Mouse (Mus musculus) thymus, postnatal 36 days (tissue): ENCODE data around the gene Satb2.
"Not testable (repeated sequence)": the region's sequence is repeated elsewhere in the genome, so short reads cannot be mapped to it uniquely, and the experiment has no call there.

Source experiments
- DNase-seq, 2 experiments: peaks; one replicate each; pipeline ENCODE4 v3.0.0; 2022; ENCODE audit warnings: mixed read lengths in 2 of 2

The Satb2 gene

DNA sequence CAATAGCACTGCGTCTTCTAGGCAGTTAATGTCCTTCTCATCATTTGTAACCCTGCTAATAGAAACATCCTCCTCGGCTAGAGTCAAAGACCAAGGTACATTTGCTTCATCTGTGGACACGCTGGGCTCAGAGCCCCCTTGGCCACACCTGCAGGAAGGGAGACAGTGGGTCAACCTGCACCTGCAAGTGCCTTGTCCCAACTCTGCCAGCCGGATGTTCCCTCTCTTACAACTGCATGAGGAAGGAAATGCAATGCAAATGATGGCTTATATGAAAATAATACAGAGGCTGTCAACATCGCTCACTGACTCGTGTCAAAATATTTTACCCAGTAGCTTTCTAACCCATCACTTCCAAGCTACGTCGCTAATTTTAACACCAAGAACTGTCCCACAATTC, 145.7 kb downstream of the Satb2 start:
- DNase-seq: no peak

DNA sequence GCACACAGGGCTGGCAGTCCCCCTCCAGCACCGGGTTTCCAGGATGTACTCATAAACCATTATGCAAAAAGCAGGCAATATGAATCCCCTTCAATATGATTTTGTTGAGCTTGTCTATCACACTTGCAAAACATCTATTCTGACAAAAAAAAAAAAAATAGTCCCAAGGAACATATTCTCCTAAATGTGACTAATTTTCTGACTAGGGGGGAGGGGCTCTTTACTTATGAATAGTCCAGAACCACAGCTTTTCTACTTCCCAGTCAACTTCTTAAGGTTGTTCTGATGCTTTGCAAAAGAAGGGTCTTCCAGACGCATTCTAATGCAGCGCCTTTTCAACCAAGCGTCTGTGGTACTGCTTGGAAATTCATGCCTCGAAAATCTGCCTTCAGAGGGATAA, 155.7 kb downstream of the Satb2 start:
- no peak for DNase-seq

DNA sequence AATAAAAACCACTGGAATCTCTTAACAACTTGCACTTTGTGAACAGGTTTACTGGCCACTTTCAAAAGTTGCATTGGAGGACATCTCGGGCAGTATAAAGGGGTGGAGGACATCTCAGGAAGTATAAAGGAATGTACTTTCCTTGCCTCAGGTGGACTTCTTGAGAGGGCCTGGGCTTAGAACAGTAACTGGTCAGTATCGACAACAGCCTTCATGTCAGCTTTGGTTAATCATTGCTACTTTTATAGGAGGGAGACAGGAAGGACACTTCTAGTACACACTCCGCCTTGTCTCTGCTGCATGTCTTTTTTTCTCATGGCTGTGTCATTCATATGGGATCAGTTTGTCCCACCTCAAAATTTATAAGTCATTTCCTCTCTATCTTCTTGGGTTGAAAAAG, 156.4 kb downstream of the Satb2 start:
- DNase-seq: no peak

DNA sequence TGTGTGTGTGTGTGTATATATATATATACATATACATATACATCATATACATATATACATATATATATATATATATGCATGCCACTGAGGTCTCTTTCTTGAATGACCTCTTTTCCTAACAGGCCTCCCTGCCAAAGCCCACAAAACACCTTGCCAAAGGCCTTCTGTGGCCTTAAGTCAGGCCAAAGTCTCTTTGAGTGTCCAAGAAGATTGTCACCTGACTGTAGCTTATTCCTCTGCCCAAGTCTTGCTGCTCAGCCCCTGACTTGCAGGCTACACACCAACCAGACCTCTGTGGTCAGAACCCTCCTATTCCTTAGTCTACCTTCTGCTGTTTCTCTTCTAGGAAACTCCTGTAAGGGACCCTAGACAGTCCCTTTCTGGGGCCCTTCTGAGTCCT, 164.9 kb downstream of the Satb2 start:
- DNase-seq: no peak

DNA sequence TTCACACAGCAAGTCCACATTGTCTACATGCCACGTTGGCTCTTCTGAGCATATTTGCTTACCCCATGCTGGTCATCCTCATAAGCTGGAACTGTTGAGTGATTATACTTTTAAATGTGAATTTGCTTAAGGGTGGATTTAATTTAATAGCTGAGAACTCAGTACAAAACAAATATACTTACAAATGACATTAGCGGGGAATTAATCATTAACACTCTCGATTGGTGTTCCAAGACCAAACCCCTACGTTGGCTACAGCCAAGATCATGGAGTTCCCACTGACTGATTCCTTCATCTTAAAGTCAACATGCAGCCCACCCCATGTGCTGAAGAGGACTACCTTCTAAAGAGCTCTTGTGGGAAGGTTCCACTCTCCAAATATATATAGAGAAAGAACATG, 165.5 kb downstream of the Satb2 start:
- no peak for DNase-seq

DNA sequence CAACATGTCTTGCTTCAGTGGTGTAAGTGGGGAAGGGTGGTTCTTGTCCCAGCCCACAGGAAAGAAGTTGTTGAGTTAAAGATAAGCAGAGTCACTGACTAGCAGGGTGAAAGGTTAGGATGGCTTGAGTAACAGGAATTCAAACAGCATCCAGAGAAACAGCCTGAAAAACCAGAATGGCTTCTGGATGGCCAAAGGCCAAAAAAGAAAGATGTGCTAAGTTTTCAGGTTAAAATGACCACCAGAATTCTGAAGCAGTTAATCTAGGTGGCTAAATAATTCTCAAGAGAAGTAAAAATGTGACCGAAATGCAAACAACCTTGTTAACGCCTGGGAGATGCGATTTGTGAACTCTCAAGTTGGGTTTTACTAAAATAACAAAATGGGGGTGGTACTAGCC, 167.0 kb downstream of the Satb2 start:
- no peak for DNase-seq

DNA sequence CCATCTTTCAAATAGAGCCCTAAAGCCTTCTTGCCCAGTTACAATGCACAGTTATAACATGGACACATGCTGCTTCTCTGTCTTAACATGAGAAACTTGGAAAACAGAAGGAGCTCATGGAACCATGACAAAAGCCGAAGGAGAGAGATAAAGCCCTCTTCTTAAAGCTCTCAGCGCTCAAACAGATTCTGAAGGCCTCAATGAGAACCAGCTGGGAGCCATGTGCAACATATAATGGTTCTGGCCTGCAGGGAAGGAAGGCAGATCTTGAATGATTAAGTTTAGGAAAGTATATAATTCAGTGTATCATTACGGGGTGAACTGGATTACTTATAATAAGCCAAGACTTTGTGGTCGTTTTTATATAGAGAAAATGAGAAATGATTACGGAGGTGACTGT, 172.4 kb downstream of the Satb2 start:
- no peak for DNase-seq

DNA sequence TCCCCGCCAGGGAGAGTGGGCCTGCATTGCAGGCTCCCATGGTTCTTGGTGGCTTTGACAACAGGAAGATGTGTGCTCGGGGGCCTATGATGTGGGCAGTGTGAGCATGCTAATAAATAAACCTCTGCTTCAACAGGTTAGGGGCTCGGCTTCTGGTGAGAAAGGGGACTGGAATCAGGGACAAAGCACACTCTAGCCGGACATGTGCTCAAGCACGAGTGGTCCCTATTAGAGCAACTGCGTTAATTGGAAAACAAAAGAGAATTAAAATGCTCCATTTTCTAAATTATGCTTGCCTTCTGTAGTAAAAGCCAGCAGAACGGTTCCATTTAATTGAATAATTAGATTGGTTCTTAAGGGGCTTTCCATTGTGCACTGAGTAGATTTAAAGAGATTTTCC, 177.8 kb downstream of the Satb2 start:
- no peak for DNase-seq

DNA sequence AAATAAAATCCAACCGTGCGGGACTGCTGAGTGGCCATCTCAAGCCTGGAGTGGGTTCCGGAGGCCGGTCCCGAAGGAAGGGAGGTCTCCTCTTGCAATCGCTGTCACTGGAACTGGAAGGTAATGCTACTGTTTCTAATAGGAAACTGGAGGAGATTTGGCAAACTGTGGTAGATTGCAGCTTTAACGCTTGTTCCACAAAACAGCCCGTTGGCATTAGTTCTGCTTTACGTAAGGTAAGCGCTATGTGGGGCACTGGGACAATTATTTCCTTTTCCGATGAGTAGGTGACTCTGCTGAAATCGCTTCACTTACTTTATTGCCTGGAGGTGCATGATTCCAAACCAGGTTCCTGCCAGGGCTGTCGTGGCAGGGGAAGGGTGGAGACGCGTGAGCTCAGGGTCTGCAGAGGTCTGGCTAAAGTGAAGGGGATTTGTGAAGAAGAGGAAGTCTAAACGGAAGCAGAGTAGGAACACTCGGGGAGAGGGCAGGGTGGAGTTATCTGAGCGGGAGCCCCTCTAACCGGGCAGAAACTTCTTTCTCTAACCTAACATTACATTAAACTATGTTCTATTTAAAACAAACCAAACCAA, 183.3 kb downstream of the Satb2 start:
- no peak for DNase-seq

DNA sequence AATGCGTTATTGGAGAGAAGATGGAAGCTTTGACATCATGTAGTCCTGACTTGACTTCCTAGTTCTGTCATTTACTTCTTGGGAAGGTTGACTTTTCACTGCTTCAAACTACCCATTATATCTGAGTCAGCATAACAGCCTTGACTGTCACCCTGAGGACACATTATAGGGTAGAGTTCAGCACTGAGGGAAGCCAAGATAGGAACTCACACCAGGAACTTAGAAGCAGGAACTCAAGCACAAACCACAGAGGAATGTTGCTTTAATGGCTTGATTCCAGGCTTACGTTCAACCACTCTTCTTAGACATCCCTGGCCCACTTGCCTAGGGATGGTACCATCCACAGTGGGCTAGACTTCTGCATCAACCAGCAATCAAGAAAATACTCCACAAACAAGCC, 188.8 kb downstream of the Satb2 start:
- no peak for DNase-seq

DNA sequence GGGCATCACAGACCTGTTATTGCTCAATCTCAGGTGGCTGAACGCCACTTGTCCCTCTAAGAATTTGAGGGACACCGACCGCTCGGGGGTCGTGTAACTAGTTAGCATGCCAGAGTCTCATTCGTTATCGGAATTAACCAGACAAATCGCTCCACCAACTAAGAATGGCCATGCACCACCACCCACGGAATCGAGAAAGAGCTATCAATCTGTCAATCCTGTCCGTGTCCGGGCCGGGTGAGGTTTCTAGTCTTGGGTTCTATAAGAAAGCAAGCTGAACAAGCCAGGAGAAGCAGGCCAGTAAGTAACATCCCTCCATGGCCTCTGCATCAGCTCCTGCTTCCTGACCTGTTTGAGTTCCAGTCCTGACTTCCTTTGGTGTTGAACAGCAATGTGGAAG, 196.3 kb downstream of the Satb2 start:
- DNase-seq: not testable (repeated sequence)

DNA sequence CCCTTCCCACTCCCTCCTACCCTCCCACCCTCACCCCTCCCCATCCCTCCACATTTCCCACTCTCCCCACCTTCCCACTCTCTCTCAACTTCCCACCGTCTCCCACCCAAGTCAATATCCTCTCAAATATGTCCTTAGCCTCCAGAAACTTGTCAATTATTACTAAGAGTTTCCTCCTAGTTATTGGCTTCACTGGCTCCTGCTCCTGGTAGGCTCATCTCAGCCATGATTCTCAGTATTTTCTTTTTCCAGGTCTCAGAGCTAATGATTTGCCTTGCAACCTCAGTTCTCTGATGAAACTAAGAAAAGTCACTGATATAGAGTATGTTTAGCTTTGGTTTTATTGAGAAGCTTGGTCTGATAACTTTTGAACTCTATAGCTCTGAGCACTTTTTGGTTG, 214.2 kb downstream of the Satb2 start:
- no peak for DNase-seq

DNA sequence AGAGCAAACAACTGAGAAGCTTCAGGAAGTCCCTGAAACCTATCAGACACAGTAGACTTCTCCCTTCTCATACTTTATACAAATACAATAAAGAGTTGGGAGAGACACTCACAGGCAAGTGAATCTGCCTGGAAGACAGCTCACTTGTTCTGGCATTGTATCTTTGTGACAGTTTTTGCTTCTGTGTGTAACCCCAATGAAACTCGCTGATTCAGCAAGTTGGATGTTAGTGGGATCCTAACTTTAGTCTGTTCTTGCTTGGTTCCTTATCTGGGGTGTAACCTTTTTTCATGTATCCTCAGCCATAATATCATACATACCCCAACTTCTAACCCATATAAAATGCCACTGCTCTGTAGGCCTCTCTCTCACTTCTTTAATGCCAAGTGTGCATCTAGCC, 216.9 kb downstream of the Satb2 start:
- no peak for DNase-seq

DNA sequence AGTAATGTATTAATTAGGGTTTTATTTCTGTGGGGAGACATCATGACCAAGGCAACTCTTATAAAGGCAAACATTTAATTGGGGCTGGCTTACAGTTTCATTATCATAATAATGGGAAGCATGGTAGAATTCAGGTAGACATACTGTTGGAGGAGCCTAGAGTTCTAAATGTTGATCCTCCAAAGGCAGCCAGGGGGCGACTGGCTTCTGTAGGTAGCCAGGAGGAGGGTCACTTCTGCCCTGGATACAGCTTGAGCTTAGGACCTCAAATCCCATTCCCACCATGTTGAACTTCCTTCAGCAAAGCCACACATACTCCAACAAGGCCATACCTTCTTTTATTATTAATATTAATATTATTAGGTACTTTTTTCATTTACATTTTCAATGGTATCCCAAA, 225.2 kb downstream of the Satb2 start:
- DNase-seq: no peak

DNA sequence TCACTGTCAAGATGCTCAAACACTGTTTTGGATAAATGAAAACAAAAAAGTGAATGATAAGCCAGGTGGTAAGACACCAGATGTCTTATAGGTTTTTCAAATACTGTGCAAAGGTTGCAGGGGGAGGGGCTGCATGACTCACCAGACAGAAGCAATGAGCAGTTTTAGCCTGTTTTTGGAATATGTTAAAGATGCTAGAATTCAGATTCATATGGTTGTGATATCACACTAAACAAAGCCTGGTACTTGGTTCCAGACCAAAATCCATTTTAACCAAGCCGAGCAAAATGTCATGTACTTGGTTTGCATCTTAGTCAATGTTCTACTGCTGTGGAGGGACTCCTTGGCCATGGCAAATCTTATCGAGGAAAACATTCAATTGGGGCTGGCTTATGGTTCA, 227.8 kb downstream of the Satb2 start:
- no peak for DNase-seq

DNA sequence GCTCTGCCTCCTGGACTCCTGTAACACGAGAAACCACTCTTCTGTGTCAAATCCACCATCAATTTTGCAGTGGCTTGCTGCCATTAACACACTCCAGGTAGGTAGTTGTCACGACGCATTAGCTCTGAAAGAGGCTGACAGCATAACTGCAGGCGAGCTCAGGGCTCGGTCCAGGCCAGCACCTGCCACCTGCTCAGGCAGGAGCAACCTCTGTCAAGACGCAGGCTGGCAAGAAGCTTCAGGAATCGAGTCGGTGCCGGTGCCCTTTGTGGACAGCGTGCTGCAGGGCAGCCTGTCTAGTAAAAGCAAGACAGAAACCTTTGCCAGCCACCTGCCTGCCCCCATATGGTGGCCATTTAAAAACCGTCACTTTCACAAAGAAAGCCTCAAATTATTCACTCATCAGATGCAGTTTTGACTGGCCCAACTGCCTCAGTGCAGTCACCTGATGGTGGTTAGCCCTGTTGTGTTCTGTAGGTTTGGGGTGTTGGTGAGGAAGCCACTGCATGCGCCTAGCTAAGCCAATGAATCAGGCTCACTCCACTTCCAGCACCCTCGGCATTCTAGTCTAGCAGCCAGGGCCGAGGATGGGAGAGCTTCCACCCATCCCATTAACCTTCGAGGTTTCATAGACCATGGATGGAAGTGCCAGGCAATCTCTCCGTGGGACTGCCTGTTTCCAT, 228.7 kb downstream of the Satb2 start:
- no peak for DNase-seq

DNA sequence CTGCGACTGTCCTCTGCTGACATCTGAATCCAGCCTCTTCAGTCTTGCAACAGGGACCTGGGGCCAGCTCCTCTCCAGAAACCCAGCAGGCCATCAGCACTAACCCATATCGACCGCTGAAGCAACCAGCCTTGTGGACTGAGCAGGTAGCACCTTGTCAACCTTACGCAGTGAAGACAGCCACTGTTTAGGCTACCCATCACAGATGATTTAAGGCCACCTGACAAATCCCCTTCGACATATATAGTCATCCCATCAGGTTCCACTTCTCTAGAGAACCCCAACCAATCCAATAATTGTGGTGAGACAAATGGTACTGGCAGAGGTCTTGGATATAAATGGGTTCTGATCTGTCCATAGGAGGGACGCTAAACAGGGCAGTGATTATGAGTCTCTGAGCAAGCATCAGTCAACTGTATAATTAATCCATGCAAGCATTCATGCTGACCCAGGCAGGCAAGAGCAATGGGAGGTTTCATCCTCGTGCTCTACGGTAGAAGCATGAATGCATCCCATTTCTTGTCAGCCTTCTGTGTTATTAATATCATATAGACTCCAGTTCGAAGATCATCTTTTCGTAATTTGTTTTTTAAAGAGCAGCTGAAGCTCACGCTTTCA, 229.5 kb downstream of the Satb2 start:
- DNase-seq: no peak
